Mouse (Mus musculus): ENCODE data around the gene Tgfb3.

GRCm38 (mm10) chr12:86057516-86057915 is 21.3 kb downstream of the Tgfb3 start:
- TF ChIP-seq CTCF (conservative IDR thresholded peaks at IDR 0.05; ENCODE audit: low read length) (no peak), NANOG (IDR thresholded peaks at IDR 0.05; ENCODE audit: borderline replicate concordance, low read length) (no peak), POU5F1 (IDR thresholded peaks at IDR 0.05; ENCODE audit: borderline replicate concordance, low read length) (no peak)
